Mouse (Mus musculus): ENCODE results near the gene Tmem234.
"Not testable (repeated sequence)": the region's sequence is repeated elsewhere in the genome, so short reads cannot be mapped to it uniquely, and the experiment has no call there.

Tmem234 gene

DNA sequence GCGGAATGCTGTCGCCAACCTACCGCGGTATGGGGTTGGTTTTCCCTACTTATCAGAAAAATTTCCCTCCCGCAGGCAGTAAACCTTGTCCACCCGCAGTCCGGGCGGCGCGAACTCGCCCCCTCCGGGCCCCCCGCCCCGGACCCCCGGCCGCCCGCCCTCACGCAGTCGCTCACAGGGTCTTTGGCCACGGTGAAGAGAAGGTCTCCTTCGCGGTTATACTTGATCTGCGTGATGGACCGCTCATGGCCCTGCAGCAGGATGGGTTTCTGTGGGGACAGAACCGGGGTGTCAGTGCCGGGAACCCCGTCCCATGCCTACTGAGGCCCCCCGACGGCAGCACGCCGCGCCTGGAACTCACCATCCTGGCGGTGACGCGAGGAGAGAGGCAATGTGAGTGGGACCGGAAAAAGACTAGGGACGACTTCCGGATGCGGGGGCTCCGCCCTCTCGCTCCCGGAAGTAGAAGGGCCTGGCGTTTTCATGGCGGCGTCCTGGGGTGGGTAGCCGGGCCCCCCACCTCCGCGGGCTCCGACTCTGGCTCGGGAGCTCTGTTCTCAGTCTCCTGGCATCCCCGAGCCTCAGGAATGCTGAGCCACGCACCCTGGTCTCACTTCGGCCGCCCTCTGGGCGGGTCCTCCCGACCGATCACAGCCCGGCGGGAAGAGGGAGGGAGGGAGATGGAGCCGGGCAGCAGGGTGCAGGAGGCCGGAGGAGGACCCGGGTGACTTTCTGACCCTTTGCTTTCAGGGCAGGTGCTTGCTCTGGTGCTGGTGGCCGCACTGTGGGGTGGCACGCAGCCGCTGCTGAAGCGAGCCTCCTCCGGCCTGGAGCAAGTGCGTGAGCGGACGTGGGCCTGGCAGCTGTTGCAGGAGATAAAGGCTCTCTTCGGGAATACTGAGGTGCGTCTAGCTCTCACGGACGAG, at the start of gene Tmem234, which contains the start of gene Eif3i:
Tmem234 (plus strand) TSS at position 436 of the 926 bp plus-strand sequence.
Eif3i (minus strand) TSS at position 416 of the 926 bp plus-strand sequence.
- in situ Hi-C loops (cut with MboI; ENCODE audit: low pct_unique_long_range_greater_than_20kb in 1 of 2, low sequenced_read_pairs in 2 of 2, unreplicated experiment in 1 of 2) = no loop called here

DNA sequence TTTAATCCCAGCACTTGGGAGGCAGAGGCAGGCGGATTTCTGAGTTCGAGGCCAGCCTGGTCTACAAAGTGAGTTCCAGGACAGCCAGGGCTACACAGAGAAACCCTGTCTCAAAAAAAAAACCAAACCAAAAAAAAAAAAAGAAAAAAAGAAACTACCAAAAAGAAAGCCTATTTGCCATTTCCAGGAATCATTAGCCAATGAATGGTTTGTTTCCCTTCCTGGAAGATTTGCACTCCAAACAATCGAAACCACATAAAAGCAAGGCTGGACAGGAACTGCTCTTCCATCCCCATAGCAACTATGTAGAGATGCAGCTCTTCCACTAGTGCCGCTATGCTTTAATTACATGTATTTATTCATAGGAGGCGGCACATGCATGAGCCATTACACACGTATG, 46.0 kb upstream of the Tmem234 start:
- in situ Hi-C loops (cut with MboI; ENCODE audit: low pct_unique_long_range_greater_than_20kb in 1 of 2, low sequenced_read_pairs in 2 of 2, unreplicated experiment in 1 of 2) = not testable (repeated sequence)

DNA sequence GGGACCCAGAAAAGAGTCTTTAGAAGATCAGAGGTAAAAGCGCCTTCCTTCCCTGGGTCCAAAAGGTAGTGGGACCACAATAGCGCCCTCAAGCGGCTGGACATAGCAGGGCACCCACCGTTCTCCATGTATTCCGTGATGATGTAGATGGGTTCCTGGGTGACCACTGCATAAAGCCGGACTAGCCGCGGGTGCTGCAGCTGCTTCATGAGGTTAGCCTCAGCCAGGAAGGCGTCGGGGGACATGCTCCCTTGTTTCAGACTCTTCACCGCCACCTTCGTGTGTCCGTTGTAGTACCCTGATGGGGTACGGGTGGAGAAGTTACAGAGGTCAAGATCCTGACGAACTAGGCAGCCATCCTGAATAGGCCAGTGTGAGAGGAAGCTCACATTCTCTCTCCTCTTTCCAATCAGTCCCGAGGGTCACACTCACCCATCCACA, 45.0 kb upstream of the Tmem234 start:
- in situ Hi-C loops (cut with MboI; ENCODE audit: low pct_unique_long_range_greater_than_20kb in 1 of 2, low sequenced_read_pairs in 2 of 2, unreplicated experiment in 1 of 2) = no loop called here

DNA sequence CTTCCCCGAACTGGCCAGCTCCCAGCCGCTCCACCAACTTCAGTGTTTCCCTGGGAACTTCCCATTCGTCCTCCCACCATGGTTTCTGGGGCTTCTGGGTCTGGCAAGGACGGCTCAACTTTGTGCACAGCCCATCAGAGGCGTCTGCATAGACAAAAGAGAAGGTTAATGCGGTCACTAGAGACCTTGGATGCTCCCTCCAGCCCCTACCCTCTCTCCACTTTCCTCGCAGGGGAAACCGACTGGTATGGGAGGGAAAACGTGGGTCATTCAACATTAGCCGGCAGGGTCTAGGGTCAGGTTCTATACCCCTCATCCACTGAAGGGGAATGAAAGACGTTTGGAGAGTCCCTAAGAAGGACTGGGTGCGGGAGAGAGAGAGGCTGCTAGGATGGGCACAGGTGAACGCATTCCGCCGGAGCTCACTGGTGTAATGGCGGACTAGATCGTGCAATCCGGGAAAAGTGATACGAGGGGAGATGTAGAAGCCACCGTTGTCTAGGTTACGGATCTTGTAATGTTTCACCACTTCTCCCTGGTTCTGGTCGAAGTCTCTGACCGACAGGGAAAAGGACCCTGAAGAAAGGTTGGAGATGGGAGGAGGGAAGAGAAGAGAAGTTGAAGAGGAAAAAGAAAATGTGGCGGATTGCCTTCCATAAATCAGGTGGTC, 44.5 kb upstream of the Tmem234 start:
- in situ Hi-C loops (cut with MboI; ENCODE audit: low pct_unique_long_range_greater_than_20kb in 1 of 2, low sequenced_read_pairs in 2 of 2, unreplicated experiment in 1 of 2) = no loop called here

DNA sequence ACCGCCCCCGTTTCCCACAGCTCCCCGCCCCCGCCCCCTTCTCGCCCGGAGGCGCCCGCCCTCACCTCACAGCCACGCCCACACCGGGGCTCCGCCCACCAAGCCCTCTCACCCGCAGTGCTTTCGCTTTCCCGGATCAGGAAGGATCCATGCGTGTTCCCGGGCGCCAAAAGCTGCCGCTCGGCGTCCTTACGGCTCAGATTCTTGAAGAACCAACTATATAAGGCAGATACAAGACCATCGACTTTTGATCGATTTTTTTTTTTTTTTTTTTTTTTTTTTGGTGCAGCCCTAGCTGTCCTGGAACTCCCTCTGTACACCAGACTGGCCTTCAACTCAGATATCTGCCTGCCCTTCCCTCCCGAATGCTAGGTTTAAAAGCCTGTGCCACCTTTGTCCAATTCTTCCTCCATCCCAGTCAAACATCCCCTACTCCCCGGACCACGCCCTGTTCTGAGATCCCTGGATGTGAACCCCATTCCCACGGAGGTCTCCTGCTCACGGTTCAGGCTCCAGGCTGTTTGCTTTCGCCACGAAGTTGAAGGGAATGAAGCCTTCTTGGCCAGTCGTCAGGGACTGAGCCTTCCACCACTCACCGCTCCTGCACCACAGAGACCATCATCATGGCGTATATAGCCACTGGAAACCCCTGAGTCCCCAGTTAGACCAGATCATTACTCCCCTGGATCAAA, 43.8 kb upstream of the Tmem234 start:
- in situ Hi-C loops (cut with MboI; ENCODE audit: low pct_unique_long_range_greater_than_20kb in 1 of 2, low sequenced_read_pairs in 2 of 2, unreplicated experiment in 1 of 2) = no loop called here

DNA sequence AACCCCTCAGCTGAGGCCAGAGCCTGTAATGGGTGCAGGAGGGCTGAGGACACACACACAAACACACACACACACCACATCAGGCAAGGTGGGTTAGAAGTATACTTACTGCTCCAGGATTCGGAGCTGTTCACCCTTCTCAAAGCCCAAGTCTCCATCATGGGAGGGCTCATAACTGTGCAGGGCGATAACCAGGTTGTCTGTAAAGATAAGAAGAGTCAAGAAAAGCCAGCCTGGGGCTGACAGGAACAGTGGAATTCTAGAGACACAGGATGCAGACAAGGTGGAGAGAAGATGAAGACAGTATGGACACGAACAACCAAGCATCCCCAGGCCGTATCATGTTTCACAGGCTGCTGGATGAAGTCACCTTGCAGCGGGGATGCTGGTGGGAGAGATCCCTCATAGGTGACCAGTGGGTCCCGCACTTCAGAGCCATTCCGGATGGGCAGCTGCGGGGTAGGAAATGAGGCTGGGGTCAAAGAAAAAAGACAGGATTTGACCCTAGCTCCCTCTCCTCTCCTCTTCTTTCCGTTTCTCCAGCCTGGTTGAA, 43.1 kb upstream of the Tmem234 start:
- in situ Hi-C loops (cut with MboI; ENCODE audit: low pct_unique_long_range_greater_than_20kb in 1 of 2, low sequenced_read_pairs in 2 of 2, unreplicated experiment in 1 of 2) = no loop called here

DNA sequence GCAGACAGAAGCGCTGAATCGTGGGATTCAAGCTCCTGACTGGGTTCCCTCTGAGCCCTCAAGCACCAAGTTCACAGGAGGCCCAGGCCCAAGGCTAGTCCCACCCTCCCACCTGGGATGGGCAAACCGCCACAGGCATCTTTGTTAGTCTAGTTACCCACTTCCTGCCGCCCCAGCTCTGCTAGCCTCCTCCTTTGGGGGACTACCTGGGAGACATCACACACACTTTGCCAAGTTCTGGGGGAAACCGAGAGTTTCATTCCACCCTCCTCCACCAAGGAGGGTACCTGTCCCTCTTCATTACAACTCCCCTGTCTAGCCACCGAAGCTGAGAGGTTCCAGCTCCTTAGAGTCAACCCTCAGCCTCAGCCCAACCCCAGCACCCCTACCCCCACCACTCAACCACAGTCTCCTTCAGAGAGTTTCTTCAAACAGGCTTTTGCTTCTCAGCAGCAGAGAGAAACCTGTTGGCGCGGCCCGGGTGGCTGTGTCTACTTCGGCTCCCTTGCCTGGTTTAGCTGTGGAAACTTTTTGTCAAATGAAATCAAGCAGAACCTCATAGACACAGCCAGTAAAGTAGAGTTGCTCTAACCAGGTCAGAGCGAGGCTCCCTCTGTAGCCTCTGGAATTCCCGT, 42.0 kb upstream of the Tmem234 start:
- in situ Hi-C loops (cut with MboI; ENCODE audit: low pct_unique_long_range_greater_than_20kb in 1 of 2, low sequenced_read_pairs in 2 of 2, unreplicated experiment in 1 of 2) = no loop called here

DNA sequence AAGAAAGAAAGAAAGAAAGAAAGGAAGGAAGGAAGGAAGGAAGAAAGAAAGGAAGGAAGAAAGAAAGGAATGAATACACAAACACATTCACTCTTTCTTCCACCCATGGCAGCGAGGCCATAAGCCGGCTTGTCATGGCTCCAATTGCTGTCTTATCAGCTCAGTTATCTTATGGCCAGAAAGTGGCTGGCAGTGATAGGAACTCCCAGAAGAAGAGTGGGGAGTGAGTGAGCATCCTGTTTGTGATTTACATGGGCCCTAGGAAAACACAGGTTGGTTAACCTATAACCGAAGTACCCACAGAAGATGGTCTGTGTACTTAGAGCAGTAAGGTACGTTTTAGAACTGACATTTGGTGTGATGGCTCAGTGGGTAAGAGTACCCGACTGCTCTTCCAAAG, 39.3 kb upstream of the Tmem234 start:
- in situ Hi-C loops (cut with MboI; ENCODE audit: low pct_unique_long_range_greater_than_20kb in 1 of 2, low sequenced_read_pairs in 2 of 2, unreplicated experiment in 1 of 2) = no loop called here

DNA sequence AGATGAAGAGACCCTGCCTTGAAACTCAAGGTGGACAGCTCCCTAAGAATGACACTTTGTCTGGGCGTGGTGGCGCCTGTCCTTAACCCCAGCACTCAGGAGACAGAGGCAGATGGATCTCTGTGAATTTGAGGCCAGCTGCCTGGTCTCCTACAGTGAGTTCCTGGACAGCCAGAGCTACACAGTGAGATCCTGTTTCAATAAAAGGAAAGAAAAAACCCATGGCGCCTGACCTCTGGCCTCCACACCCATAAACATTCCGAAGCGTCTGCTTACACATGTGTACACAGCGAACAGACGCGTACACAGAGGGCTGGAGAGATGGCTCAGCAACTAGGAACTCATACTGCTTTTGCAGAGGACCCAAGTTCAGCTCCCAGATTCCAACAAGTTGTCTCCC, 36.8 kb upstream of the Tmem234 start:
- in situ Hi-C loops (cut with MboI; ENCODE audit: low pct_unique_long_range_greater_than_20kb in 1 of 2, low sequenced_read_pairs in 2 of 2, unreplicated experiment in 1 of 2) = no loop called here

DNA sequence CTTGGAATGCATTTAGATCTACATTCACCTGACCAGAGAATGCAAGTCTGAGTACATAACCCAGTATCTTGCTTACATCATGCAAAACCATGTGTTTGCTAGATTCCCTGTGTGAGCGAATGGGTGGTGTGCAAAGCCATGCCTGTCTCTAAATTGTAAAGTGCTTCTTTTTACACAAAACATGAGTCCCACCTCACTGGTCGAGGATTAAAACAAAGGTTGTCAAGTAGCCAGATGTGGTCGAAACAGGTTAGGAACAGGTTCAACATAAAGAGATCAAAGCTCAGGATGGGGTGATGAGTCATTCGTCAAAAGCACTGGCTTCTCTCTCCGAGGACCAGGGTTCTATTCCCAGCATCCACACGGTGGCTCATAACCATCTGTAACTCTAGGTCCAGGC, 35.3 kb upstream of the Tmem234 start:
- in situ Hi-C loops (cut with MboI; ENCODE audit: low pct_unique_long_range_greater_than_20kb in 1 of 2, low sequenced_read_pairs in 2 of 2, unreplicated experiment in 1 of 2) = no loop called here

DNA sequence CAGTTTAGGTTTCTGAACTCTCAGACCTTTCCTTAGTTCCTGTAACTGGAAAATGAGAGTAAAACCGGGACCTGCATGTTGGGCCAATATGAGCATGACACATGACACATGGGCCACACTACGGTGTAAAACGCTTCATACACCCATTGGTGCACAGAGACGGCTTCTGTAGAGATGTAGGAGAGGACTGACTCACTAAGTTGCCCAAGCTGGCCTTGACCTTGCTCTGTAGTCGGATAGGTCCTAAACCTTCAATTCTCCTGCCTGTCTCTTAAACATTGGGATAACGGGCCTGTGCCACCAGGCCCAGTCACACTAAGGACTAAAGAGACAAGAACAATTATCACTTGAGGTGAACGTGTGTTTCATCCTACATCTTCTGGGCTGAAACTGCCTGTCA, 32.1 kb upstream of the Tmem234 start:
- in situ Hi-C loops (cut with MboI; ENCODE audit: low pct_unique_long_range_greater_than_20kb in 1 of 2, low sequenced_read_pairs in 2 of 2, unreplicated experiment in 1 of 2) = no loop called here

DNA sequence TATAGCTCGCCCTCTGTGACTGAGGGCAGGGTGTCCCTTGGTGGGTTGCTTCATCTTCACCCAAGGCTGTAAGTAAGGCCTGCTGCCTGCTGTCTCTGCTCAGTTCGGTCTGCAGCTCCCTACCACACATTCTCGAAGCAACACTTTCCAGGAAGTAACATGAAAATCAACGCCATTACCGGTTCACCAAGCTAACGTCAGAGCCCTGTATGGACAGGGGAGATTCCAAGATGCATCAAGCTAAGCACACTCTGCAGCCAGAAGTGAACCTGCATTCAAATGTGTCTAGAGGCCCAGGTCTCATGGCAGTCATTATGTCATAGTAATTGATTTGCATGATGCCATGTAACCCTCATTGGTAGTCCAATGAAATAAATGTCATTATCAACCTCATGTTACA, 30.4 kb upstream of the Tmem234 start:
- in situ Hi-C loops (cut with MboI; ENCODE audit: low pct_unique_long_range_greater_than_20kb in 1 of 2, low sequenced_read_pairs in 2 of 2, unreplicated experiment in 1 of 2) = no loop called here

DNA sequence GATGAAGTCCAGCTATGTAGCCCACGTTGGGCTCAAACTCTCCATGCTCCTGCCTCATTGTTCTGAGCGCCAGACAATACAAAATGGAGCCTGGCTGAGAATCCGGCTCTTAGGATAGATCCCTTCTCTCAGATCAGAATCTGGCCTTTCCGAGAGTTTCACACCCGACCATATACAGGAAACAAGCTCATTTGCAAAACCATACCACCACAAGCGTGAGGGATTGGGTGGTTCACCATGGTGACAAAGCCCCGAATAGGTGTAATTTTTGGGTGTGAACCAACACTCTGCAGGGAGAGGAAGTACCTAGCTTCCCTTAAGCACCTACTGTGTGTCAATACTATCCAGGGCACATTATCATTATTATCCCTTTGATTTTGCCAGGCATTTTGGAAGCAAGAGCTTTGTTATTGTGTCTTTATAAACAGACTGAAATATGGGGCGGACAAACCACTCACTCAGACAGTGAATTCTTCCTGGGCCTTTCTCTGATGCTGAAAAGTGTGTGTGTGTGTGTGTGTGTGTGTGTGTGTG, 28.9 kb upstream of the Tmem234 start:
- in situ Hi-C loops (cut with MboI; ENCODE audit: low pct_unique_long_range_greater_than_20kb in 1 of 2, low sequenced_read_pairs in 2 of 2, unreplicated experiment in 1 of 2) = no loop called here

DNA sequence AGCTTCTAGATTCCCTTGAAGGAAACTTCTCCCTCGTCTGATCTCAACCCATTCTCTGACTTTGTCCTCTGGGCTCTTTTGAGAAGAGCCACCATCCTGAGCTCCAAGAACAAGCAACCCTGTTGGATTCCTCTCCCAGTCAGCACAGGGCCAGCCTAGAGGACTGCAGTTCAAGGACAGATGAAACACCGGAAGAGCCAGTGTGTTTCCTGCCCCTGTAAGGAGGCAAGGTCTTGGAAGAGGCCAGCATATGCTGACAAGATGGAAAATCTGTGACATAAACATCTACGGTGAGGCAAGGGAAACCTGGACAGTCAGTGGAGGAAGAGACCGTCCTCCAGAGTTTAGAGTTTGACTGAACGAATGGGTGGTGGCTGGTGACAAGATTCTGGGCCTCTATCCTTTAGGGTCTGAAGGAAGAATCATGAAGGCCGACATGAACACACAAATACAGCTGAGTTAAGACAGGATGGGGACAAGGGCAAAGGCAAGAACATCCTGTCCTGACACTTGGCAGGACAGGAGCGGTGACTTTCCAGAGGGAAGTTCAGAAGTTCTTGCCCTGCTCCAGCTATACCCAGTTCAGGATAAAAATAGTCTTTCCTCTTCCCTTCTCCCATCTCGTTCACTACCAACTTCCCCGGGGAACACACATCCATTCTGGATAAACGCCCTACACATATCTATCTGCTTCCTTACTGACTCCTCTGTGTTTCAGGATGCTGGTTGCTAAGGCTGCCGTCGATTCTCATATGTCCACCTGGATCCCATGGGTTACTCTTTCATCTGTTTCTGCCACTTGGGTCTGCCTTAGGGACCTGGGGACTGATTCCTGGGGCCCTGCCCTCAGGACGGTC, 28.0 kb upstream of the Tmem234 start:
- in situ Hi-C loops (cut with MboI; ENCODE audit: low pct_unique_long_range_greater_than_20kb in 1 of 2, low sequenced_read_pairs in 2 of 2, unreplicated experiment in 1 of 2) = no loop called here

DNA sequence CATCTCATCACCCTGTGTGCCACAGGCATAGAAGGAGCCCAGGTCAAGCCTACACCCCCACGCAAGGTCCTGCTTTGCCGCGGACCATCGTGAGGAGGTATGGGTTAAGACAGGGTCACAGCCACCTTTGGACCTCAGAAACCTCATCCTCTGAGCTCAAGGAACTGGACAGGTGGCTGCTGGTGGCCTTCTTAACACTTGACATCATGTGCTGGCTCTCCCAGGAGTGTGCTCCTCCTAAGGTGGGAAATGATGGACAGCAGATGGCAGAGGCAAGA, 27.4 kb upstream of the Tmem234 start:
- in situ Hi-C loops (cut with MboI; ENCODE audit: low pct_unique_long_range_greater_than_20kb in 1 of 2, low sequenced_read_pairs in 2 of 2, unreplicated experiment in 1 of 2) = no loop called here

DNA sequence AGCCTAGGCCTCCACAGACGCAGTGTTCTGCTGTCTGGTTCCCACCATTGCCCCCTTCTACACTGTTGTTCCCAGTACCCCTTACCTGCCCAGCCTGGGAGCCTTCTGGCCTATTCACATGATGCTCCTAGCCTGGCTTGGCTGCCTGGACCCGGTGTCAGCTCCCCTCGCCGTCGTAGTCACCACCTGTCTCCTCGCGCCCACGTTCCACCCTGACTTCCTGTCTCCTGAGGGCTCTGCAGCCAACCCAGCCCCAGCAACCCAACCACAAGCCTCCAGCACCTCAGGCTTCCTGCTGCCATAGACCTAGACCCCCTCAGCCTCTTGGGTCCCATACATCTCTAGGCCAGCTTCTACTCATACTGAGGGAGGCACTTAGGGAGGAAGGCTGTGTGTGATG, 27.0 kb upstream of the Tmem234 start, which contains the start of gene Lck:
Lck (minus strand) TSS at position 212 of the 400 bp plus-strand sequence.
- in situ Hi-C loops (cut with MboI; ENCODE audit: low pct_unique_long_range_greater_than_20kb in 1 of 2, low sequenced_read_pairs in 2 of 2, unreplicated experiment in 1 of 2) = no loop called here

DNA sequence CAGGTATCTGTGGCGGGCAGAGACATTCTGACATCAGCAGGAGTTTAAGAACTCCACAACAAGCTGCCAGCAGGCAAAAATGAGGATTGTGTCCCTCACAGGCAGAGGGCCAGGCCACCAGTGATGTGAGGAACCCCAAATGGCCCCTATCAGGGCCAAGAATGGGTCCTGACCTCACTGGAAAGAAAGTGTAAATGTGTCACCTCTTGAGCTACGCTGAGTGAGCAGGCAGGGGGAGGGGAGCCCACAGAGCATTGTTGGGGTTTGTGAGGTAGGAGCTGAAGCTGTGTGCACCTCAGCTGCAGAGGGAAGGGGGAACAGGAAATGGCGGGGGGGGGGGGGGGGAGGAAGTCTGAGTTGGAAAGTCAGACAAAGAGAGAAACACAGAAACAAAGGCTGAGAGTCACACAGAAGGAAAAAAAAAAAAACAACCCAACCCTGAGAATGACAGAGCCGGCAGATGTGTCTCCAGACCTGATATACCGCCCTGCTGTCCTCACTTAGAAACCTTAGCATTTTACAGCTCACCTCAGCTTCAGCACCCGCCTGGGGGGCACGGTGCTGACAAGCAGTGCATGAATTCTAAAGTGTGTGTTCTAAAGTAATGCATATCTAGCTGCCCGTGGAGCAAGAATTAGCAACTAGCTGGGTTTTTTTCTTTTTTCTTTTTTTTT, 25.2 kb upstream of the Tmem234 start:
- in situ Hi-C loops (cut with MboI; ENCODE audit: low pct_unique_long_range_greater_than_20kb in 1 of 2, low sequenced_read_pairs in 2 of 2, unreplicated experiment in 1 of 2) = no loop called here
